Comparison of ENCODE assay signal across 9 mouse cellular contexts in genomic region chr4:155133658-155134417, GRCm38 (mm10). TPM values are rescaled to one million over a fixed set of nuclear protein-coding genes. Genes with fewer than 3 reads are reported as not detected.
DNase-seq lines count a peak whose midpoint lies in the region; ATAC-seq and TF ChIP-seq lines count a peak whose summit lies in the region.
"Had no signal": no experiment of that assay in that cellular context is flagged by ENCODE, and none has a peak within 500 bp of the region (broad histone marks: within the 10 kb centered on the region; RNA-seq: fewer than 3 reads in every experiment).

No protein-coding gene starts in this region.

- WGBS in forebrain, embryonic 15.5 days, result 47% methylated on average over 20 of the region's 20 CpGs
- WGBS in intestine, postnatal 0 days, result 56% methylated on average over 20 of the region's 20 CpGs

- H3K9ac ChIP-seq in forebrain, embryonic 15.5 days (replicated peaks), result no peak overlapping the region; the same call in 1 of the 2 replicates
- H3K9ac ChIP-seq in intestine, postnatal 0 days (ENCODE audit: low read depth, low read length), result no peak overlapping the region

- H3K27me3 ChIP-seq in forebrain, embryonic 15.5 days, result no peaks in the 10 kb centered on the region
- no peaks in the 10 kb centered on the region for H3K27me3 ChIP-seq in intestine, postnatal 0 days (replicated peaks; ENCODE audit: control insufficient read depth, insufficient read depth, low read length)

- peak overlapping the region; percentile 50 for H3K27ac ChIP-seq in forebrain, embryonic 15.5 days (replicated peaks)
- H3K27ac ChIP-seq in intestine, postnatal 0 days (ENCODE audit: low read depth, low read length), result 0 out of 2 replicates have a peak overlapping the region, but pooled peaks have one; percentile 31
- H3K27ac ChIP-seq: macrophage had no signal

- no peak for TF ChIP-seq CTCF in intestine, postnatal 0 days (IDR thresholded peaks at IDR 0.05; ENCODE audit: low read depth)

- no peak overlapping the region for H3K4me2 ChIP-seq in forebrain, embryonic 15.5 days (replicated peaks)
- H3K4me2 ChIP-seq in intestine, postnatal 0 days (replicated peaks; ENCODE audit: low read depth), result no peak overlapping the region

- peak; percentile 59 for DNase-seq in urinary bladder, postnatal 25 days (ENCODE audit: low spot score)
- no peak for DNase-seq in urinary bladder, postnatal 10 days (ENCODE audit: low spot score)
- peak; percentile 69 to 75 for DNase-seq in urinary bladder, postnatal 36 days (ENCODE audit: low spot score in 2 of 2)
- no peak for DNase-seq in cerebellum, adult 18-20 months
- DNase-seq in left cerebral cortex, postnatal 14 days (ENCODE audit: low spot score in 2 of 2), result no peak

- H3K4me3 ChIP-seq in forebrain, embryonic 15.5 days, result no peak overlapping the region
- H3K4me3 ChIP-seq in intestine, postnatal 0 days (ENCODE audit: low read depth, low read length), result no peak overlapping the region

- H3K9me3 ChIP-seq in forebrain, embryonic 15.5 days, result no peaks in the 10 kb centered on the region
- H3K9me3 ChIP-seq in intestine, postnatal 0 days (ENCODE audit: control insufficient read depth), result no peaks in the 10 kb centered on the region

- intact Hi-C loops in left cerebral cortex, postnatal 14 days (cut with DNase I), result no loop called here

- no peak for ATAC-seq in forebrain, embryonic 15.5 days (replicated peaks)
- ATAC-seq in intestine, postnatal 0 days, result no peak
- no peak for ATAC-seq in inflammation-experienced regulatory T-cells, adult 6 months

- H3K36me3 ChIP-seq in forebrain, embryonic 15.5 days, result no peaks in the 10 kb centered on the region
- no peaks in the 10 kb centered on the region for H3K36me3 ChIP-seq in intestine, postnatal 0 days (ENCODE audit: control insufficient read depth, insufficient read depth)

- H3K4me1 ChIP-seq in forebrain, embryonic 15.5 days, result peaks cover 55% of the 10 kb centered on the region
- no peaks in the 10 kb centered on the region for H3K4me1 ChIP-seq in intestine, postnatal 0 days (replicated peaks; ENCODE audit: control insufficient read depth, insufficient read depth, low read length)

RNA-seq across cellular contexts. Expression of gene Morn1, which starts 47.5 kb away (rescaled TPM):
- 8.8 and 8.9 TPM in 2 replicates for polyA plus RNA-seq in forebrain, embryonic 15.5 days (2015; fragmentation: Nextera tagmentation; extraction: Ambion mirVana)
- 1.8 and 2.2 TPM in 2 replicates for polyA plus RNA-seq in intestine, postnatal 0 days (2015; fragmentation: Nextera tagmentation; extraction: Ambion mirVana)
- total RNA-seq in left cerebral cortex, postnatal 14 days (2021), result 10 to 100 TPM; 12.1 to 12.9 TPM
- polyA plus RNA-seq in inflammation-experienced regulatory T-cells, adult 6 months (2017; shearing (Covaris generic)), result 1 to 10 TPM in 2 of 3 experiments, under 1 TPM in 1; 0.79 to 2.1 (median 1.7) TPM

RNA-seq across cellular contexts. Expression of gene Rer1, which starts 47.7 kb away (rescaled TPM):
- 127 TPM in 2 replicates for polyA plus RNA-seq in forebrain, embryonic 15.5 days (2015; fragmentation: Nextera tagmentation; extraction: Ambion mirVana)
- polyA plus RNA-seq in intestine, postnatal 0 days (2015; fragmentation: Nextera tagmentation; extraction: Ambion mirVana), result 277 and 297 TPM in 2 replicates
- 10 to 100 TPM; 65.5 to 67.8 TPM for total RNA-seq in left cerebral cortex, postnatal 14 days (2021)
- polyA plus RNA-seq in inflammation-experienced regulatory T-cells, adult 6 months (2017; shearing (Covaris generic)), result 100 to 1,000 TPM; 101 to 140 (median 102) TPM

Comparison
In these comparisons a context has a peak if more than half of its experiments do, and no peak if none do; other contexts are left out.
1. DNase-seq: peak in urinary bladder, postnatal 25 days (single experiment) and urinary bladder, postnatal 36 days (2 of 2); none in urinary bladder, postnatal 10 days (single experiment), cerebellum, adult 18-20 months (0 of 2) and left cerebral cortex, postnatal 14 days (0 of 2).